Mouse (Mus musculus) urinary bladder, adult 2 months (tissue): ENCODE data around the gene Snorc. TPM values are rescaled to one million over a fixed set of nuclear protein-coding genes. Genes with fewer than 3 reads are reported as not detected.
"Not testable (repeated sequence)": the region's sequence is repeated elsewhere in the genome, so short reads cannot be mapped to it uniquely, and the experiment has no call there.

ENCODE experiments used
- DNase-seq: peaks from one replicate; pipeline ENCODE4 v3.0.0; 2022; ENCODE audit warnings: low spot score
- polyA plus RNA-seq: library from polyadenylated mRNA; depleted of rRNA; stranded (reverse); fragments of >200 nt; gene quantifications from 2 replicates; pipeline ENCODE4 v1.2.3, GENCODE M21; 2012; rRNA removed

The Snorc gene
- not detected in 2 replicates for polyA plus RNA-seq

DNA sequence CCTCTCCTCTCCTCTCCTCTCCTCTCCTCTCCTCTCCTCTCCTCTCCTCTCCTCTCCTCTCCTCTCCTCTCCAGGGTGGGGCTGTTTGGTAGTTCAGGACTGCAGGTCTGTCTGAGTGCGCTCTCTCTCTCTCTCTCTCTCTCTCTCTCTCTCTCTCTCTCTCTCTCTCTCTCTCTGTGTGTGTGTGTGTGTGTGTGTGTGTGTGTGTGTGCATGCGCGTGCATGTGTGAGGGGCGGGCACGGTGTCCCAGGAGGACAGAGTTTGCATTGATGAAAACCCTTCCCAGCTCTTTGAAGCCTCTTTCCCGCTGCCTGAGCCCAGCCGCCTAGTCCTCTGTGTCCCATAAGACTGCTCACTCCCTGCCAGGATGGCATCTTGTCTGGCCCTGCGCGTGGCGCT lies at the start of gene Snorc:
TSS of gene Snorc (plus strand) at position 301 of the 400 bp plus-strand sequence.
- not testable (repeated sequence) for DNase-seq

DNA sequence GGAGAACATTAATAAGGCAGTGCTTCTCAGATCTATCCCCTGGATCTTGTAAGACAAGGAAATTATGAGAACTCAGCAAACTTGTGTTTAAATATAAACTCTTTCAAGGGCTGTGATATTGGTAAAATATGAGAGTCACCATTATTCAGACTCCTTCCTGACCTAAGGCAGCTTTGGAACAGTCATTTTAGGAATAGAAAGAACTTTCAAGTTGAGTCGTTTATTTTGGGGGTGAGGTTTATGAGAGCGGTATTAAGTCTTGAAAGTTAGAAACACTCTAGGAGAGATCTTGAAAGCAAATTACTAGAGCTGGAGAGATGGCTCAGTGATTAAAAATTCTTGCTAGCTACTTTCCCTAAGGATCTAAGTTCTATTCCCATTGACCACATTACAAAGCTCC lies 34.9 kb upstream of the Snorc start:
- DNase-seq, result no peak

DNA sequence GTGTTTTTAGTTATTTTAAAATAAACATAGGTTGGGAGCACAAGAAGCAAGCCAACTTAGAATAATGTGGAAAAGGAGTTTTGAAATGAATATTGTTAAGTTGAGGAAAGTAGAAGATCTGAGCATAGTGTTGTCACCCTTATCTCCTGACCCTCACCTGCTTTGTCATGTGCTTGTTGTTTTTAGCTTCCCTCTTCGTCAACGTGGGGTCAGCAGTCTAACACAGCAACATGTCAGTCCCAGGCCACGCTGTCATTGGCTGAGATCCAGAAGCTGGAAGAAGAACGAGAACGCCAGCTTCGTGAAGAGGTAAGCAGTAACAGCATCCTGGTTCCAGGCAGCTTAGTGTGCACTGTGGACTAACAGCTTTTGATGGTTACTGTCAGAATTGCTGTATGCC lies 33.5 kb upstream of the Snorc start:
- DNase-seq, result no peak

DNA sequence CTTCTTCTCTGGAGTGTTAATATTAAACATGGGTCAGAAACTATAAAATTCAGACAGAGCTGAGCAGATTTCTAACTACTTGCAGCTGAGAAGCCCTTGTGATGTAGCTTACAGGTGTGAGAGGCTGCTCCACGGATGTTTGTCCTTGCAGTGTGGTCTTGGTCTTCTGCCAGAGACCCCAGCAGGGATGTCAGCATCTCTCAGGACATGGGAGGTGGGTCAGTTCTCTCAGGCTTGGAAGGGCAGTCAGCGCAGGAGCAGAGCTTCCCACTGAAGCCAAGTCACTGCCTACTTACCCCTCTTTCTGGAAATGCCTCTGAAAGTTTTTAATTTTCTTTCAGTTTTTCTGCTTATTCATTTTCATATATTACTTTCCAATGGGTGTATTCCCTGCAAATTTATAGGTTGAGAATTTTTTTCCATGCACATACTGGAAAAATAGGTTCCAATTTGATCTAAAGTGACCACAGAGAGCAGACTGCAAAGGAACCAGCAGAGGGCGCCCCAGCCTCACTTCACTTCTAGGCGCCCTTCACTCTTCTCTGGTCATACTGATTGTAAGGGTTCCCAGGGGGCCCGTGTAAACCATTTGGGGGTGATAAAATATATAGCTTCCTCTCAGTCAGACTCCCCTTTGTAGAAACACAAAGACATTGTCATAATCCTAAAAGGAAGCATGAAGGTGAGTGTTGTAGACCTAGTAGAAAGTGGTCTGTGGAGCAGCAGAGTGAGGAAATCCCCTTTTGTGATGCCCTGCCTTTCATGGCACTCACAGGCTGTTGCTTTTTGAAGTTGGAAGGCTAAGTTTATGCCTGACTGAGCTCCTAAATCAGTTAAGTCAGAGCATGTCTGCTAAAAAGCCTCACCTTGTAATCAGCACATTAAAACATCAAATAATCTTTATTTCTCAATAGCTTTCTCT lies 22.6 kb upstream of the Snorc start:
- DNase-seq, result no peak

DNA sequence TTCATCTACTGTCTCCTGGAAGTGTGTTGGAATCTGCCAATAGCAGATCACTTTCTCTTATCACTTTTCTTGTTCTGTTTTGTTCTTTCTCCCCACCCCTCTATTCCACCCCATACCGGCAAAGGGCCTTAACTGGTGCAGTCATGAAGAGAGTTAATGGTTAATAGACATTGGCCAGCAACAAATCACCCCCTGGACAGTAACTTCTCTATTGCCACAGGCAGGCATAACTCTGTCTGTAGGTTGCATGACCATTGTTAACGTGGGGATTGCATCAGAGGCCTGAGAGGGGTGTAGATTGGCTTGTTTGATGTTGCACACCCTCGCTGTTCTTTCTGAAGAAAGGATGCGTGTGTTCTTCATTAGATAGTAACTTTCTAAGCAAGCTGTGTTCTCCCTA lies 20.6 kb upstream of the Snorc start:
- no peak for DNase-seq

DNA sequence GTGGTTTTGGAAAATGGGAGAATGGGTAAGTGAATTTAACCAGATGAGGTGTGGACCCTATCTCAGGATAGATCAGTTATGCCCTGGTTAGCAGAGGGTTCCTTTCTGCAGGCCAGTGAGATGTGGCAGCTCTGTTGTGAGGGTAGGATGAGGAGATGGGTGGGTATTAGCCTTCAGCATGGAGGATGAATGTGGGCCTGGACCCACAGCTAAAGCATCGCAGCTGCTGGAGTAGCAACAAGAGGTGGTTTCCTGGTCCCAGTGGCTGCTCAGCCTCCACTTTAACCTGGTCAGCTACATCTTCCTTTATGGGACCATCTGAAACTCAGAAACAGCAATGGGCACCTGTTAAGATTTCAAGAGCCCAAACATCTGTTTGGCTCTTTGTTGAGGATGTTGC lies 13.6 kb upstream of the Snorc start:
- no peak for DNase-seq

DNA sequence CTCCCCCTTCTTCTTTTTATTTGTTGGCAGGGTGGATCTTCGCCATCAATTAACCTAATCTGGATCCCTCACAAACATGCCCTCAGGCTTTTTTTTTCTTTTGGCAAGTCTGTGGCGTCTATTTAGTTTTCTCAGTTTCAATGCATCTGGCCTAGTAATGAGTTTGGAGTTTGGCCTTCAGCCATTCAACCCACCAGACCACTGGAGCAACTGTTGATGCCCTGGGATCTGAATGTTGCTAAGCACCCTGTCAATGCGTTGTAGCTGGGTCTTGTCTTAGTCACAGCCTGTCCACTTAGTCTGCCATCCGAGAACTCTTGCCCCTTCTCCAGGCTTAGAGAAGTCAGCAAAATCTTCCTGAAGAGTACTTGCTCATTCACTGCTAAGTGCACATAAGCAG lies 12.0 kb upstream of the Snorc start:
- DNase-seq, result no peak

DNA sequence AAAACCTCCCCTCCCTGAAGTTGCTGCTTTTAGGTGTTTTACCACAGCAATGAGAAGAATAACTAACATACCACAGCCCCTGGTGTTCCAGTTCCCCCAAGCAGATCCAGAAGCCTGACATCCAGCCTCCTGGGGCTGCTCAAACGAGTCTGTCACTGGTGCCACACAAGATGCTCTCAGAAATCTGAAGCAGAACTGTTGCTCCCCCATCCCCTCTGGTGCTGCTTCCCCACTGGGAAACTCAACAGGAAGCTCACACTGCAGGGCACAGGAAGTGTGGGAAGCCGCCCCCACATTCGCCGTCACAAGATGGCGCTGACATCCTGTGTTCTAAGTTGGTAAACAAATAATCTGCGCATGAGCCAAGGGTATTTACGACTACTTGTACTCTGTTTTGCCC lies 10.2 kb upstream of the Snorc start:
- not testable (repeated sequence) for DNase-seq

DNA sequence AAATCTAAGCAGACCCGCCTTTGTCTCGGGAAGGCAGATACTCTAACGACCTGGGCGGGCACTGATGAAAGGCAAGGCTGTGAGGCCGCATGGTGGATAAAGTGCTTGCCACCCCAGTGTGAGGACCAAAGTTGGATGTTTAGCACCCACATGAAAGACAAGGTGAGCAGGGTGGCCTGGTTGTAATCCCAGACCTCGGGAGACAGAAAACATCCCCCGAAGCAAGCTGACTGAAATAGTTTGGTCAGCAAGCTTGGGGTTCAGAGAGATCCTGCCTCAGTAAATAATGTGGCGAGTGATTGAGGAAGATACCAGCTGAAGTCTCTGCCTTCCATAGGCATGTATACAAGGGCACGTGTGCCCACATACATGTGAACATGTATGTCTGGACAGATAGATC lies 2.6 kb upstream of the Snorc start:
- DNase-seq, result no peak

DNA sequence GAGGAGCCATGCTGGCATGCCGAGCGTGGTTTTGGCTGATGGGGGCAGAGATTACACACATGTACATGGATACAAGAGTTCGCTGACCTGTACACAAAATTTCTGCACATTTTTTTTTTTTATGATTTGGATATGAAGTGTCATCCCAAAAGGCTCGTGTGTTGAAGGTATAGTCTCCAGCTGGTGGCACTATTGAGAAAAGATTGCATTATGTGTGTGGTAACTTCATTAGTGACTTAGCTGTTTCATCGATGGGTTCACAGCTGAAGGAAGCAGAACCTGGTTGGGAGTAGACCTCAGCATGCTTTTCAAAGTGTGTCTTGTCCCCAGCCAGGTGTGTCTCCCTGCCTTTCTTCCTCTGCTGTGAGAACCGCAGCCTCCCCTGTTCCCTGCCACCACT lies 1.8 kb upstream of the Snorc start:
- no peak for DNase-seq

DNA sequence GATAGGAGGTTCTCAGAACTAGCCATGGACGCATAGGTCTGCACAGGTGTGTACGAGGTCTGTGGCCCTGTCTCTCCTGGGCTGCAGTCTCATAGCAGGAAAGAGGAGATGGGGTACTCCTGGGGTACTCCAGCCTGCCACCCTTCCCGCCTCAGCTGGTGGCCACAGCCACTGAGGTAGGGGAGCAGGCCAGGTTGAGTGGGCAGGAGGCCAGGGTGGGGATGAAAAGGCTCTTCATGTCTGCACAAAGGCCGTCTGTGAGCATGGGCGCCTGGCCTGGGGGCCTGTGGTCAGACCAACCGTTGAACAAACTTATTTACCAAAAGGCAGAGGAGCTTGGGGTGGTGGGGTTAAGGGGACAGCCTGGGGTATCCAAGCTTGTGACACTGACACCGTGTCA lies 1.8 kb downstream of the Snorc start:
- DNase-seq, result no peak

DNA sequence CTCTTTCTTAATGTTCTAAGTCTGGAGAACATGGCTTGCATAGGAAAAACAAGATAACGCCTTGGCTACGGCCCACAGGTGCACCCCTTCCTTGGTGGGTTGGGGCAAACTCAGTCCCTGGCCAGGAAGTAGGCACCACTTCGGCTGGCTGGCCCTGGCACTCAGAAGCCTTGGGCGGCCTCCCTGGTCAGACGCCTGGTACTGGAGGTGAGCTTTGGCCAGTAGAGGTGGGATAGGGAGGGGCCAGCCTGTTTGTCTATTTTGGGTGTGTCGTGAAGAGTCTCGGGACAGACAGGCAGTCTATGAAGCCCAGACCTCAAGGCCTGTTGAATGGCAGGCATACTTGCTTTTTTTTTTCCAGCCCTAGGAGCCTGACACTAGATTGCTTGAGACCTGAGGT lies 2.5 kb downstream of the Snorc start:
- no peak for DNase-seq

DNA sequence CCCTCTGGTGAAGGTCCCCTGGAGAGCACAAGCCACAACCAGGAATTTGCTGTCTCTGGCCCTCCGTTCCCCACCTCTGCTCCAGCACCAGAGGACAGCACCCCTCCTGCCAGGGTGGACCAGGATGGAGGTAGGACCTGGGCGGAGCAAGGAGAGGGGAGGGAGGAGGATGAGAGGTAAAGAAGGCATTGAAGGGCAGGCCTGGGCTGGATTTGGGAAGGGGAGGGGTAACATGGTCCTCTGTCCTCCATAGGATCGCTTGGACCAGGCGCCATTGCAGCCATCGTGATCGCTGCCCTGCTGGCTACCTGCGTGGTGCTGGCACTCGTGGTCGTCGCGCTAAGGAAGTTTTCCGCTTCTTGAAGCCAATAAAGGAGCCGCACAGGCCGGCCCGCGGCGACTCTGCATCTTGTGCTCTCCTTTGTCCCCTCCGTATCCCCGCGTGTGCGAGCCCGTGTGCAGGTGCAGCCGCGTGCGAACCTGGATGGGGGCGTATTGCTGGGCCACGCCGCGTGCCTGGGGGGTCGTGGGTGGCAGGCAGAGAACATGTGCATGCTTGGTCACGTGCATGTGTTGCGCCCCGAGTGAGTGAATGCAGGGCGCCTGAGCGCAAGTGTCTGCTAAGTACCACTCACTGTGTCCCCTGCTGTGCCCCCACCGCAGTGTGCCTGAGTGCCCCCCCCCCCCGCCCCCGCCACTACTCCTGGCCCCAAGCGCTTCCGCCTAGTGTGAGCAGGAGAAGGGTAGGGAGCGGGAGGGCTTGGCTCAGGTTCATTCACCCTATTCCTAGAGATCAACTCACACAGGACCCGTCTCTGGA lies 5.2 kb downstream of the Snorc start:
- no peak for DNase-seq

DNA sequence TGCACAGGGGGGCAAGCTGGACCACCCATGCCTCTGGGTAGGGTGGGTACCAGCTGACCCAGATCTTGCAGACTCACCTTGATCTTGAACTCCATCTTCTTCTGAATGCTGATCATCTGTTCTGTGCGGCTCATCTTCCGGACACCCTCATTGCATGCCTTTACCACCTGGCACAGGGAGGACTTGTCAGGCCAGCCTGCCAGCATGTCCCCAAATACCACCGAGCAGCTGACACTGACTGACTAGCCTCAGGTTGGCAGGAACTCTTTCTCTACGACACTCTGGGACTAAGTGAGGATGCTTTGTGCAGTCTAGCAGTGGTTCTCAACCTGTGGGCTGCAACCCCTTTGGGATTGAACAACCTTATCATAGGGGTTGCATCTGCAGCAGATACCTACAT lies 12.5 kb downstream of the Snorc start:
- no peak for DNase-seq

DNA sequence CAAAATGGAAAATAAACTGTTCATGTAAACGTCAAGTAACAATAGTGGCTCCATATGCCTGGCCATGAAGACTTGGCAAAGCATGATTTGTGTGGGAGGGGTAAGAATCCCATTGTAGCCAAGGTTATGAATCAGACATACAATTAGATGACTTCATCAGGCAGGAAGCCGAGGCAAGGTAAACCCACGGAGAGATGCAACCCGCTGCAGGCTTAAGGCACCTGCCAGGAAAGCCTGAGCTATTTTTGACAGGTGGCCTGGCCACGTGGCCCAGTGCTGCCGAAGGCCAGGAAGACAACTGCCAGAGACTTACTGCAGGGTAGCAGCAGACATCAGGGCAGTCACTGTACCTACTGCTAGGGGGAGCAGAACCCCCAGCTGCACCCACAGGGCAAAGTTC lies 16.3 kb downstream of the Snorc start:
- no peak for DNase-seq

DNA sequence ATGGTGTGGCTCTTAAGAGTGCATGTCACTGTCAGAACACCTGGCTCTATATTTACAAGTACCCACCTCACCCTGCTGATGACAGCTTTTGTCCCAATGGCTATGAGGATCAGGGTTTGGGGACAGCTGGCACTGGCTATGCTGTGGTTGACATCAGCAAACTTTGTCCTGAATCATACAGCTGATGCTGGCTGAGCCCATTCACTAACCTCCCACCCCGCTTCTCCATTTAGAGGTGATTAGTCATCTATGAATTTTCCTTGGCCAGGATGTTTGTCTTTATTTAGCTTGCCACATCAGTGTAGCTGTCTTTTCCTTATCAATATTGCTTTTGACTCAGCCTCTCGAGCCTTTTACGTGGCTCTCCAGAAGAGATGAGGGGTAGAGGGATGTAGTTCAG lies 22.2 kb downstream of the Snorc start:
- DNase-seq, result no peak

DNA sequence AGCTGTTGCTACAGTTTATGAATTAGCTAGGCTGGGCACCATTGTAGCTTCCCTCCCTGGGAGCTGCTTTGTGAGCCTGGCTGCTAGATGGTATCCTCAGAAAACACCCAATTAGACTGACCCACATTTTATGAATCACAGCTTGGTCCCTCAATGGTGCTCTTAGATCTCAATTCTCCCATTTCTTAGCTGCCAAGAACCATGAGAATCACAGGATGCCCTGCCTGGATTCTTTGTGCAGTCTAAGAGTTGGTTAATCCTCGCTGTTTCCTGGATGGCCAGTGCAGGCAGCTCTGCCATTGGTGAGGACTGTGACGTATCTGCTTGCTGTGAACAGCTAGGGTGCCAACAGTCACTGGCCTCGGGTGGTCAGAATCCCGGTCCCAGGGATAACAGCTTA lies 23.5 kb downstream of the Snorc start:
- no peak for DNase-seq

DNA sequence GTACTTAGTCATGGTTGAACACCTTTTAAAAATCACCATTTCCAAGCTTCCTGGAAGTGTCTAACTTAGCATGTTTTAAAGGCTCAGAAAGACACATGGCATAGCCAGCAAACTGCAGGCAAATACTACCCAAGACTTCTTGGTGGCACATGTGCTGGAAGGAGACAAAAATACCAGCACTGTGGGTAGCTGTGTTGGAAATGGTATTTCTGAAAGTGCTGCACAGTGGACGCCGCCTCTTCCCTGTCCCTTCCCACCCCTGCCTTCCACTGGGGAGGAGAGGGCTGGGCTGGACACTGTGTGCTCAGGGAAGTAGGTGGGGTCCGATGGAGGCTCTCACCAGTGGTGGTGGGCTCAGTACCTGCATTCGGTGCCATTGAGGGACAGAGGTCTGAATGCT lies 35.5 kb downstream of the Snorc start:
- no peak for DNase-seq

DNA sequence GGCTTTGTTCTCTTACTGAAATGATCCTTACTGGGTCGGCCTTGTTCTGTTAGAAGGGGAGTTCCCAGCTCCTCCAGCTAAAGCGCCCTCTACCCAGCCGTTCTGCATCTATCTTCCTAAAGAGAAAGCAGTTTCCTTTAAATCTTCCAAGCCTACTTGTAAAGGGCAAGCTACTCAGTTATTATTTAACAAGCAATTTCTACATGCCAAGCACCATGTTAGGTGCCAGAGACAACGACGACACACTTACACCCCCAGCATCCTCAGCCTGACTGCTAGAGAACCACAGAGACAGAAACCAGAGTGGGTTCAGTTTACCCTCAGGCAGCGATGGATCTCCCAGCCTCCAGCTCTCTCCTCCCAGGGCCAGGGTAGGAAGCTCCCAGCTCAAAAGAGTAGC lies 37.8 kb downstream of the Snorc start:
- DNase-seq, result no peak

DNA sequence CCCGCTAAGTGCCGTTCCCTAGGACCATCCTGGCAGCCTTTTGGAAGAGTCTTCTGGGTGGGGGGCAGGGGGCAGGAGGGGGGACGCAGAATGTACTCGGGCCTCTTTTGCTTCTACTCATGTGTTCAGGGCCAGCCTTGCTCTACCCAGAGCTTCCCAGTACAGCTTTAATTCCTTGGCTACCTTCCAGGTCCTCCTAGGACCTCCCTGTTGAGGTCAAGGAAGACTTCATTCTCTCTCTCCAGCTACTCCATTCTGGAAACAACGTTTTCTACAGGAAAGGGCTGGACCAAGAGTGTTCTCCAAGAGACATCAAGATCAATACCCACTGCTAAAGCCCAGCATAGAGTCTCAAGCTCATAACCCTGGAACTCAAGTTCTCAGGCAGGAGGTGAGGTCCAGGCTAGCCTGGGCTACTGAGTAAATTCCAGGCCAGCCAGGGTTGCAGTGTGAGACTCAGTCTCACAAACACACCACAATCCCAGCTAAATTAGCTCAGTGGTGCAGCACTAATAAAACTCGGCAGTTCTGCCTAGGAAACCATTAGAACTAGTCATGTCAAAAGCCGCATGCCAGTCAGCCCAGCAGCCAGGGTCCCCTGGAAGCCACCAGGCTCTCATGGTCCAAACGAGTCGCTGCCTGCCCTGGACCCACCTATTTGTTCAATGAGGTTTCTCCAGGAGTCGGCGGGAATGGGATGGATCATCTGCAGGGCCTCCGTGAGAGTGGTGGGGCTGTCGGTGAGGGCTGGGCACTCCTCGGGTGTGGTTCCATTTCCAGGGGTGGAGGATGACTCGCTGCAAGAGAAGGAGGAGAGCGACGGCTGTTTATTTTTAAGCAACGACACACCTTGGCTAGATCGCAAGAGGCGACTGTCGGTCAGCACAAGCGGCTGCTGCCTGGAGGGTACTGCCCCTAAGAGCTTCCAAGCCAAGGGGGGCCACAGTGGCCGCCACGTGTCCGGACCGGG lies 38.8 kb downstream of the Snorc start:
- no peak for DNase-seq

DNA sequence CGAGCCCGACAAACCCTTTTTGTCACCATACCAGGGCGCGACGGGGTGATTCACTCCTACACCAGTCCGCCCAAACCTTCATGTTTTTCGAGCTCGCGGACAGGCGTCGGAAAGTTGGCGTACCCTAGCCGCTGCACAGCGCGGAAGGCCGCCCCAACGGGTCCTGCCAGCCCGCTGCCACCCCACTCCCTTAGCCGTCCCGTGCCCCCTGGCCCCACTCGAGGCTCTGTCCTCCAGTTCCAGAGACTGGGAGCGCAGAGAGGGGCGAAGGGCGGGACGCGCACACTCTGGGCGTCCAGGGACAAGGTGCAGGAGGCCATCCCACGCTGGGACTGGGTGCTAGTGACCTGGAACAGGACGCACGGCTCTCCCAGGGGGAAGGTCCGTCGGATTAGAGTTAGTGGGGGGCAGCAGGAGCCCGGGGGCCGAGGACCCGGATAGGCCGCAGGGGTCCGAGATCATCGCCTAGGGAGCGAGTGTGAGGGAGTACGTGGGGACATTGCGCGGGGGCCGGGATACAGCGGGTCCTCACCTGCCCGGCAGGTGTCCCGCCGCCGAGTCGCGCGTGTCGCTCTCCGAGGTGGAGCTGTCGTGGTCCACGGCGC lies 39.6 kb downstream of the Snorc start, which contains the start of gene Neu2:
TSS of gene Neu2 (plus strand) at position 329 of the 605 bp plus-strand sequence.
- DNase-seq, result peak; percentile 26
